In the genomic region with DNA sequence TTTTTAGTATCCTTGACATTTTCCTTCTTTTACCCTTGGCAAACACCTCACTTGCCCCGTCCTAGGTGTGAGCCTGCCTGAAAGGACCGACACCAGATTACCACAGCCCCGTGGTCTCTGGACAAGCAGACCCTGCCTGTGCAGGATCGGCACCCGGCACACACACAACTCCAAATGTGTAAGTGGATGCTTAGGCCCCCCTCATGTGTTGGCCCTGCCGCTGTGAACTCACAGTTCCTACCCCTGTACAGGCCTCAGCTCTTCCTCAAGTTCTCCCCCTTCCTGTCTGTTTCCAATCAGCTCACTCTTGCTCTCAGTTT, we compare ENCODE assay signal across 8 mouse cellular contexts. TPM values are rescaled to one million over a fixed set of nuclear protein-coding genes. Genes with fewer than 3 reads are reported as not detected.
DNase-seq lines count a peak whose midpoint lies in the region; ATAC-seq and TF ChIP-seq lines count a peak whose summit lies in the region.

No protein-coding gene starts in this region.

- 79% methylated on average over 6 of the region's 6 CpGs for WGBS in liver, adult 2 months
- 61% methylated on average over 6 of the region's 6 CpGs for WGBS in intestine, postnatal 0 days
- 74% methylated on average over 6 of the region's 6 CpGs for WGBS in neural tube, embryonic 14.5 days

- DNase-seq in liver, adult 2 months (ENCODE audit: extremely low read depth, low read depth, low spot score) = no peak
- no peak for DNase-seq in liver
- no peak for DNase-seq in gastrocnemius, adult 18-20 months (ENCODE audit: low spot score)
- DNase-seq in frontal cortex, postnatal 14 days (ENCODE audit: low spot score in 2 of 2) = no peak
- DNase-seq in urinary bladder, adult 2 months (ENCODE audit: low spot score) = no peak

- H3K36me3 ChIP-seq in liver, adult 2 months (ENCODE audit: control insufficient read depth, insufficient read depth, low read length) = peaks cover 7% of the 10 kb centered on the region; the same call in 1 of the 2 replicates
- H3K36me3 ChIP-seq in intestine, postnatal 0 days (ENCODE audit: control insufficient read depth, insufficient read depth) = 0 out of 2 replicates have a peak, but pooled peaks cover 2% of the 10 kb centered on the region
- no peaks in the 10 kb centered on the region for H3K36me3 ChIP-seq in neural tube, embryonic 14.5 days (ENCODE audit: control insufficient read depth, insufficient read depth, low read length)

- H3K9ac ChIP-seq in liver, adult 2 months (ENCODE audit: low read depth, low read length) = no peak overlapping the region
- no peak overlapping the region for H3K9ac ChIP-seq in intestine, postnatal 0 days (ENCODE audit: low read depth, low read length)
- H3K9ac ChIP-seq in neural tube, embryonic 14.5 days (replicated peaks; ENCODE audit: low read depth, low read length) = no peak overlapping the region

- H3K27me3 ChIP-seq in liver, adult 2 months (ENCODE audit: control insufficient read depth, insufficient read depth, low read length) = no peaks in the 10 kb centered on the region
- 0 out of 2 replicates have a peak, but pooled peaks cover 2% of the 10 kb centered on the region for H3K27me3 ChIP-seq in intestine, postnatal 0 days (replicated peaks; ENCODE audit: control insufficient read depth, insufficient read depth, low read length)
- no peaks in the 10 kb centered on the region; the same call in 1 of the 2 replicates for H3K27me3 ChIP-seq in neural tube, embryonic 14.5 days (ENCODE audit: control insufficient read depth, insufficient read depth, low read length)

- no peak; the same call in 1 of the 2 replicates for ATAC-seq in intestine, postnatal 0 days
- ATAC-seq in neural tube, embryonic 14.5 days (ENCODE audit: low read depth) = 0 out of 2 replicates have a peak, but pooled peaks have one; percentile 1

- peak overlapping the region; percentile 40; the same call in 1 of the 2 replicates for H3K4me2 ChIP-seq in intestine, postnatal 0 days (replicated peaks; ENCODE audit: low read depth)
- H3K4me2 ChIP-seq in neural tube, embryonic 14.5 days (ENCODE audit: low read depth, low read length) = no peak overlapping the region

- no peak for TF ChIP-seq POLR2A in liver, adult 2 months (IDR thresholded peaks at IDR 0.05; ENCODE audit: extremely low read depth, insufficient read depth, low read length)
- TF ChIP-seq POLR2A in embryonic fibroblast, embryonic 13.5 days (IDR thresholded peaks at IDR 0.05; ENCODE audit: low read depth, low read length) = no peak

- TF ChIP-seq CTCF in liver, adult 2 months (IDR thresholded peaks at IDR 0.05; ENCODE audit: low read depth, low read length) = no peak
- no peak for TF ChIP-seq CTCF in embryonic fibroblast, embryonic 13.5 days (IDR thresholded peaks at IDR 0.05; ENCODE audit: borderline replicate concordance, insufficient read depth, low read length)
- no peak for TF ChIP-seq CTCF in intestine, postnatal 0 days (IDR thresholded peaks at IDR 0.05; ENCODE audit: low read depth)

- H3K4me1 ChIP-seq in liver, adult 2 months (ENCODE audit: control insufficient read depth, insufficient read depth, low read length) = peaks cover 38% of the 10 kb centered on the region
- peaks cover 21% of the 10 kb centered on the region for H3K4me1 ChIP-seq in embryonic fibroblast, embryonic 13.5 days (ENCODE audit: control insufficient read depth, insufficient read depth, low read length)
- peaks cover 13% of the 10 kb centered on the region for H3K4me1 ChIP-seq in intestine, postnatal 0 days (replicated peaks; ENCODE audit: control insufficient read depth, insufficient read depth, low read length)
- peaks cover 21% of the 10 kb centered on the region for H3K4me1 ChIP-seq in neural tube, embryonic 14.5 days (ENCODE audit: control insufficient read depth, insufficient read depth, low read length)

- H3K79me2 ChIP-seq in liver, adult 2 months (ENCODE audit: control insufficient read depth, insufficient read depth, low read length) = no peaks in the 10 kb centered on the region

- H3K4me3 ChIP-seq in liver, adult 2 months (ENCODE audit: insufficient read depth, low read depth, low read length) = no peak overlapping the region
- H3K4me3 ChIP-seq in embryonic fibroblast, embryonic 13.5 days (ENCODE audit: insufficient read depth, low read length) = no peak overlapping the region
- no peak overlapping the region for H3K4me3 ChIP-seq in intestine, postnatal 0 days (ENCODE audit: low read depth, low read length)
- no peak overlapping the region for H3K4me3 ChIP-seq in neural tube, embryonic 14.5 days (ENCODE audit: low read depth, low read length)

- peak overlapping the region; percentile 91 for H3K27ac ChIP-seq in liver, adult 2 months (replicated peaks; ENCODE audit: insufficient read depth, low read depth, low read length)
- peak overlapping the region; percentile 91 for H3K27ac ChIP-seq in embryonic fibroblast, embryonic 13.5 days (ENCODE audit: insufficient read depth, low read length)
- H3K27ac ChIP-seq in intestine, postnatal 0 days (ENCODE audit: low read depth, low read length) = peak overlapping the region; percentile 62; the same call in 1 of the 2 replicates
- peak overlapping the region; percentile 81; the same call in 1 of the 2 replicates for H3K27ac ChIP-seq in neural tube, embryonic 14.5 days (ENCODE audit: low read depth, low read length)

- no peaks in the 10 kb centered on the region for H3K9me3 ChIP-seq in intestine, postnatal 0 days (ENCODE audit: control insufficient read depth)
- no peaks in the 10 kb centered on the region for H3K9me3 ChIP-seq in neural tube, embryonic 14.5 days (ENCODE audit: control insufficient read depth, low read length)

RNA-seq across cellular contexts. Expression of a gene that starts 0.3 kb away (rescaled TPM):
- not detected in 2 replicates for total RNA-seq in liver, adult 2 months (2014; rRNA removed)
- polyA plus RNA-seq in liver, adult 2 months (2012; rRNA removed) = 0.19 TPM in 1 of 2 replicates, not detected in the other
- 0.74 TPM in 1 of 2 replicates, not detected in the other for polyA plus RNA-seq in embryonic fibroblast, embryonic 13.5 days (2011; ENCODE audit: insufficient read length, low read depth, missing spikeins)
- 1.0 and 1.5 TPM in 2 replicates for polyA plus RNA-seq in intestine, postnatal 0 days (2015; fragmentation: Nextera tagmentation; extraction: Ambion mirVana)
- polyA plus RNA-seq in neural tube, embryonic 14.5 days (2014; fragmentation: Nextera tagmentation; extraction: Ambion mirVana) = 0.76 and 1.8 TPM in 2 replicates
- total RNA-seq in gastrocnemius, adult 18-20 months (2021) = under 1 TPM; 0.34 to 0.45 TPM
- polyA plus RNA-seq in urinary bladder, adult 2 months (2012; rRNA removed) = 1.0 and 1.2 TPM in 2 replicates

RNA-seq across cellular contexts. Expression of a gene that starts 21.2 kb away (rescaled TPM):
- total RNA-seq in liver, adult 2 months (2014; rRNA removed) = 0.18 and 0.47 TPM in 2 replicates
- polyA plus RNA-seq in liver, adult 2 months (2012; rRNA removed) = 0.71 and 1.3 TPM in 2 replicates
- polyA plus RNA-seq in embryonic fibroblast, embryonic 13.5 days (2011; ENCODE audit: insufficient read length, low read depth, missing spikeins) = not detected in 2 replicates
- 3.5 and 3.9 TPM in 2 replicates for polyA plus RNA-seq in intestine, postnatal 0 days (2015; fragmentation: Nextera tagmentation; extraction: Ambion mirVana)
- polyA plus RNA-seq in neural tube, embryonic 14.5 days (2014; fragmentation: Nextera tagmentation; extraction: Ambion mirVana) = 1.3 and 3.6 TPM in 2 replicates
- total RNA-seq in gastrocnemius, adult 18-20 months (2021) = 1 to 10 TPM in 1 of 2 experiments, under 1 TPM in 1; 0.73 to 1.6 TPM
- polyA plus RNA-seq in urinary bladder, adult 2 months (2012; rRNA removed) = 7.8 and 8.7 TPM in 2 replicates

RNA-seq across cellular contexts. Expression of a gene that starts 34.8 kb away (rescaled TPM):
- total RNA-seq in liver, adult 2 months (2014; rRNA removed) = 5.3 and 8.0 TPM in 2 replicates
- polyA plus RNA-seq in liver, adult 2 months (2012; rRNA removed) = 31.0 and 32.6 TPM in 2 replicates
- polyA plus RNA-seq in embryonic fibroblast, embryonic 13.5 days (2011; ENCODE audit: insufficient read length, low read depth, missing spikeins) = 47.2 and 54.9 TPM in 2 replicates
- 9.3 and 9.8 TPM in 2 replicates for polyA plus RNA-seq in intestine, postnatal 0 days (2015; fragmentation: Nextera tagmentation; extraction: Ambion mirVana)
- 15.3 and 16.6 TPM in 2 replicates for polyA plus RNA-seq in neural tube, embryonic 14.5 days (2014; fragmentation: Nextera tagmentation; extraction: Ambion mirVana)
- total RNA-seq in gastrocnemius, adult 18-20 months (2021) = 10 to 100 TPM; 19.3 to 22.8 TPM
- 39.5 and 49.4 TPM in 2 replicates for polyA plus RNA-seq in urinary bladder, adult 2 months (2012; rRNA removed)

RNA-seq across cellular contexts. Expression of a gene that starts 36.4 kb away (rescaled TPM):
- 20.7 and 27.3 TPM in 2 replicates for total RNA-seq in liver, adult 2 months (2014; rRNA removed)
- 44.6 and 58.6 TPM in 2 replicates for polyA plus RNA-seq in liver, adult 2 months (2012; rRNA removed)
- polyA plus RNA-seq in embryonic fibroblast, embryonic 13.5 days (2011; ENCODE audit: insufficient read length, low read depth, missing spikeins) = 80.2 and 86.7 TPM in 2 replicates
- 22.3 and 23.7 TPM in 2 replicates for polyA plus RNA-seq in intestine, postnatal 0 days (2015; fragmentation: Nextera tagmentation; extraction: Ambion mirVana)
- 59.8 and 70.2 TPM in 2 replicates for polyA plus RNA-seq in neural tube, embryonic 14.5 days (2014; fragmentation: Nextera tagmentation; extraction: Ambion mirVana)
- 10 to 100 TPM; 47.0 to 51.4 TPM for total RNA-seq in gastrocnemius, adult 18-20 months (2021)
- 71.7 and 76.3 TPM in 2 replicates for polyA plus RNA-seq in urinary bladder, adult 2 months (2012; rRNA removed)

RNA-seq across cellular contexts. Expression of a gene that starts 59.8 kb away (rescaled TPM):
- total RNA-seq in liver, adult 2 months (2014; rRNA removed) = 13.1 and 15.6 TPM in 2 replicates
- 12.0 and 12.6 TPM in 2 replicates for polyA plus RNA-seq in liver, adult 2 months (2012; rRNA removed)
- 38.2 and 38.6 TPM in 2 replicates for polyA plus RNA-seq in embryonic fibroblast, embryonic 13.5 days (2011; ENCODE audit: insufficient read length, low read depth, missing spikeins)
- 77.3 and 79.4 TPM in 2 replicates for polyA plus RNA-seq in intestine, postnatal 0 days (2015; fragmentation: Nextera tagmentation; extraction: Ambion mirVana)
- polyA plus RNA-seq in neural tube, embryonic 14.5 days (2014; fragmentation: Nextera tagmentation; extraction: Ambion mirVana) = 14.4 and 20.9 TPM in 2 replicates
- 1 to 10 TPM; 4.7 to 8.3 TPM for total RNA-seq in gastrocnemius, adult 18-20 months (2021)
- polyA plus RNA-seq in urinary bladder, adult 2 months (2012; rRNA removed) = 14.7 and 23.3 TPM in 2 replicates
